Mouse (Mus musculus): ENCODE measurements around the gene Shc1.

Shc1 gene

GRCm38 (mm10) chr3:89418170-89418860 lies at the start of gene Shc1, which contains the start of gene Cks1b:
TSS of gene Shc1 (plus strand) at chr3:89418443.
TSS of gene Cks1b (minus strand) at chr3:89418383.
- in situ Hi-C loops (cut with MboI; ENCODE audit: unreplicated experiment in 2 of 2) = no loop called here

GRCm38 (mm10) chr3:89373581-89374231 lies 44.5 kb upstream of the Shc1 start:
- in situ Hi-C loops (cut with MboI; ENCODE audit: unreplicated experiment in 2 of 2) = loop anchor here in 1 of 2 experiments (10.0 kb wide), 1 partner anchor 111 kb away; no protein-coding TSS in a partner anchor

GRCm38 (mm10) chr3:89377831-89378230 lies 40.4 kb upstream of the Shc1 start:
- in situ Hi-C loops (cut with MboI; ENCODE audit: unreplicated experiment in 2 of 2) = loop anchor here in 1 of 2 experiments (10.0 kb wide), 1 partner anchor 107 kb away; no protein-coding TSS in a partner anchor

GRCm38 (mm10) chr3:89378394-89379067 lies 39.7 kb upstream of the Shc1 start:
- in situ Hi-C loops (cut with MboI; ENCODE audit: unreplicated experiment in 2 of 2) = loop anchor here in 1 of 2 experiments (10.0 kb wide), 1 partner anchor 106 kb away; no protein-coding TSS in a partner anchor

- in situ Hi-C loops (cut with MboI; ENCODE audit: unreplicated experiment in 2 of 2) = loop anchor here in 1 of 2 experiments (10.0 kb wide), 1 partner anchor 105 kb away; no protein-coding TSS in a partner anchor
Measured at GRCm38 (mm10) chr3:89379388-89380131, 38.7 kb upstream of the Shc1 start.

GRCm38 (mm10) chr3:89380291-89380690 lies 38.0 kb upstream of the Shc1 start:
- in situ Hi-C loops (cut with MboI; ENCODE audit: unreplicated experiment in 2 of 2) = no loop called here

- in situ Hi-C loops (cut with MboI; ENCODE audit: unreplicated experiment in 2 of 2) = no loop called here
Measured at GRCm38 (mm10) chr3:89380711-89381110, 37.5 kb upstream of the Shc1 start.

- in situ Hi-C loops (cut with MboI; ENCODE audit: unreplicated experiment in 2 of 2) = no loop called here
Measured at GRCm38 (mm10) chr3:89381233-89381632, 37.0 kb upstream of the Shc1 start.

- in situ Hi-C loops (cut with MboI; ENCODE audit: unreplicated experiment in 2 of 2) = no loop called here
Measured at GRCm38 (mm10) chr3:89382033-89382882, 36.0 kb upstream of the Shc1 start.

- in situ Hi-C loops (cut with MboI; ENCODE audit: unreplicated experiment in 2 of 2) = no loop called here
Measured at GRCm38 (mm10) chr3:89382950-89383349, 35.3 kb upstream of the Shc1 start.

GRCm38 (mm10) chr3:89383651-89384255 lies 34.5 kb upstream of the Shc1 start:
- in situ Hi-C loops (cut with MboI; ENCODE audit: unreplicated experiment in 2 of 2) = no loop called here

- in situ Hi-C loops (cut with MboI; ENCODE audit: unreplicated experiment in 2 of 2) = no loop called here
Measured at GRCm38 (mm10) chr3:89384331-89385076, 33.7 kb upstream of the Shc1 start.

GRCm38 (mm10) chr3:89385451-89385850 lies 32.8 kb upstream of the Shc1 start:
- in situ Hi-C loops (cut with MboI; ENCODE audit: unreplicated experiment in 2 of 2) = no loop called here

- in situ Hi-C loops (cut with MboI; ENCODE audit: unreplicated experiment in 2 of 2) = no loop called here
Measured at GRCm38 (mm10) chr3:89386438-89387420, 31.5 kb upstream of the Shc1 start.

GRCm38 (mm10) chr3:89387632-89388031 lies 30.6 kb upstream of the Shc1 start:
- in situ Hi-C loops (cut with MboI; ENCODE audit: unreplicated experiment in 2 of 2) = no loop called here

GRCm38 (mm10) chr3:89388134-89388881 lies 29.9 kb upstream of the Shc1 start:
- in situ Hi-C loops (cut with MboI; ENCODE audit: unreplicated experiment in 2 of 2) = no loop called here
